Mouse (Mus musculus) megakaryocyte, embryonic 14.5 days (primary cell): ENCODE measurements at regions not wholly inside any gene's neighbourhood (a gene's known extent, or its start where the extent isn't known, plus 50 kb on each side); places are given as distances from the start of the nearest gene placed in this dataset.

ENCODE experiments used
- FLI1 ChIP-seq: IDR thresholded peaks from 2 replicates; pipeline ENCODE4 v1.6.1; 2012; ENCODE audit warnings: low read length, inconsistent platforms, mixed read lengths
- GATA1 ChIP-seq: IDR thresholded peaks from 3 replicates; pipeline ENCODE4 v1.6.1; 2012; ENCODE audit warnings: mixed read lengths, low read length, inconsistent platforms, borderline replicate concordance

- TF ChIP-seq GATA1 = no peak
- TF ChIP-seq FLI1 = no peak
These were observed 104.2 kb downstream of the Zfp619 start for GRCm38 (mm10) chr7:39621796-39622195.
